Mouse (Mus musculus): ENCODE measurements around the gene Amigo3.

The Amigo3 gene

GRCm38 (mm10) chr9:108053665-108054225, 786 bp downstream of the Amigo3 start:
- DNase-seq: peak; percentile 34

- peak; percentile 23 for DNase-seq
Observed at GRCm38 (mm10) chr9:108054331-108055040, 1.5 kb downstream of the Amigo3 start.

- DNase-seq: no peak
Observed at GRCm38 (mm10) chr9:108055061-108055460, 2.1 kb downstream of the Amigo3 start.

GRCm38 (mm10) chr9:108055661-108056237, 2.8 kb downstream of the Amigo3 start:
- no peak for DNase-seq

- no peak for DNase-seq
Observed at GRCm38 (mm10) chr9:108056361-108057261, 3.7 kb downstream of the Amigo3 start.

GRCm38 (mm10) chr9:108057262-108057562, 4.3 kb downstream of the Amigo3 start:
- DNase-seq: no peak

GRCm38 (mm10) chr9:108058291-108058690, 5.3 kb downstream of the Amigo3 start:
- no peak for DNase-seq

GRCm38 (mm10) chr9:108062142-108062541, 9.2 kb downstream of the Amigo3 start:
- DNase-seq: no peak

- DNase-seq: no peak
Observed at GRCm38 (mm10) chr9:108063361-108063760, 10.4 kb downstream of the Amigo3 start.

- DNase-seq: peak; percentile 84
Observed at GRCm38 (mm10) chr9:108065491-108066011, 12.6 kb downstream of the Amigo3 start.

GRCm38 (mm10) chr9:108067199-108067598, 14.2 kb downstream of the Amigo3 start:
- DNase-seq: no peak

- peak; percentile 89 for DNase-seq
Observed at GRCm38 (mm10) chr9:108067900-108068299, 14.9 kb downstream of the Amigo3 start.

GRCm38 (mm10) chr9:108069007-108069406, 16.0 kb downstream of the Amigo3 start:
- no peak for DNase-seq

GRCm38 (mm10) chr9:108069529-108069928, 16.6 kb downstream of the Amigo3 start:
- DNase-seq: no peak

GRCm38 (mm10) chr9:108071801-108072200, 18.8 kb downstream of the Amigo3 start:
- DNase-seq: no peak

GRCm38 (mm10) chr9:108072481-108072924, 19.5 kb downstream of the Amigo3 start:
- DNase-seq: peak; percentile 63

GRCm38 (mm10) chr9:108073141-108073930, 20.4 kb downstream of the Amigo3 start:
- DNase-seq: peak; percentile 82

- no peak for DNase-seq
Observed at GRCm38 (mm10) chr9:108080168-108080567, 27.2 kb downstream of the Amigo3 start, which contains the start of gene Mst1. Mst1 (plus strand) TSS chr9:108080436.

- peak; percentile 42 for DNase-seq
Observed at GRCm38 (mm10) chr9:108082549-108082948, 29.6 kb downstream of the Amigo3 start.

- no peak for DNase-seq
Observed at GRCm38 (mm10) chr9:108082988-108083431, 30.1 kb downstream of the Amigo3 start, which contains the start of gene Rnf123. Rnf123 (minus strand) TSS chr9:108083346.

- no peak for DNase-seq
Observed at GRCm38 (mm10) chr9:108083561-108083960, 30.6 kb downstream of the Amigo3 start.

- no peak for DNase-seq
Observed at GRCm38 (mm10) chr9:108085261-108085660, 32.3 kb downstream of the Amigo3 start.

All from cerebellum, adult 8-10 months (tissue).